Mouse (Mus musculus) lung, adult 18-20 months (tissue): Measurements from ENCODE around the gene Gm9732.
"Not testable (repeated sequence)": the region's sequence is repeated elsewhere in the genome, so short reads cannot be mapped to it uniquely, and the experiment has no call there.

ENCODE experiments used
- DNase-seq, 2 experiments: peaks; one replicate each; pipeline ENCODE4 v3.0.0; 2022; ENCODE audit warnings: mixed read lengths in 2 of 2

Gm9732 gene

DNA sequence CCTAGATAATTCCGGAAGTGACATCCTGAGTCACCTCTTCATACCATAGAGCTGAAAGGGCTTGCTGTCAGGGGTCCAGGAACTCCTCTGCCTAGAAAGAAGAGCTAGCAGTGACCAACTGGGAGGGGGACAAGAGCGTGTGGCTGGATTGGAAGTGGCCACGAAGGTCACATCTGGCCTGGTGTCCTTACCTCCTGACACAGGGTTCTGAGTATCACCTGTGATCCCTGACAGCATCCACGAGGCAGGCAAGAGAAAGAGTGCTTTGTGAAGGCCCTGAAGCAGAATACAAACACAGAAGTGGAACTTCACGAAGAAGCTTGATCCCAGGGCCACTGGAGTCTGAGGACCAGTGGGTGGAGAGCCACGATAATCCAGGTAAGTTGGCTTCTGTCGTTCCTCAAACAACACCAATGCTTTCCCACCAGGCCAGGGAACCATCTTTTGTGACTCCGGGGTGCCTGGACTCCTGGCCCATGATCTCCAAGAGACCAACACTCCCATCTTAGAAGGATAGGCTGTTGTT, at the start of gene Gm9732:
TSS of gene Gm9732 (plus strand) at position 51 of the 526 bp plus-strand sequence.
- DNase-seq = peak in 1 of 2 experiments; percentile 30

DNA sequence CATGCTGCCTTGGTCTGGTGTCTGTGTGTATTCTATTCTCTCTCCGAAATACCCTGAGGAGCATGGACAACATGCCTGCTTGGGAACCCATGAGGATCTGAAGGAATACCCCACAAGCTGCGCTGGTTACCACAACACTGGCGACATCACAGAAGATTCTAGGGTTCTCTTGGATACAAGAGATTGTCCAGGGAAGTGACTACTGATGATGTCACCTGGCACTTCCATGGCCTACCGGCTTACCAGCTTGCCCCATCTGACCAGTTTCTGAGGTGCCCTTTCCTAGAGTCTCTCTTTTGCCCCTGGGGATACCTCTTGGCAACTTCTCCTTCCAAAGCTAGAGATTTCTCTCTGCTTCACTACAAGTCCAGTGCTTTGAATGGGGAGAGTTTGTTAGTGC, 39.6 kb upstream of the Gm9732 start, which contains the start of gene Gm8122:
TSS of gene Gm8122 (minus strand) at position 101 of the 400 bp plus-strand sequence.
- not testable (repeated sequence) for DNase-seq

DNA sequence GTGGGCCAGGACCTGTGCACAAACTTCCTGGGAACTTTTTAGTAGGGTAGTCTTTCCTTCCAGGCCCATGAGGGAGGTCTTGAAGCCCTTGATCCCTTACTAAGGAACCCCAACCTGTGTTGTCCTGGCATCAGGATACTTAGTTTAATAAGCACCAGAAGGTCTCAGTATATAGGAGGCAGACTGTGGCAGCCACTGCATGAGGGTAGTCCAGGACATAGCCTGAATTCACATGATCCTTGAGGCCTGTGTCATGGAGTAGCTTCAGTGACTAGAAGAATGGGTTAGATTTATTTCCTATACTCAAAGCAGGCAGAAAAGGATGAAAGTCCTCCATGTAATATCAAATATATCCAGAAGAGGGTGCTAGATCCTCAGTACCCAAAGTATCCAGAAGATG, 37.1 kb upstream of the Gm9732 start:
- not testable (repeated sequence) for DNase-seq

DNA sequence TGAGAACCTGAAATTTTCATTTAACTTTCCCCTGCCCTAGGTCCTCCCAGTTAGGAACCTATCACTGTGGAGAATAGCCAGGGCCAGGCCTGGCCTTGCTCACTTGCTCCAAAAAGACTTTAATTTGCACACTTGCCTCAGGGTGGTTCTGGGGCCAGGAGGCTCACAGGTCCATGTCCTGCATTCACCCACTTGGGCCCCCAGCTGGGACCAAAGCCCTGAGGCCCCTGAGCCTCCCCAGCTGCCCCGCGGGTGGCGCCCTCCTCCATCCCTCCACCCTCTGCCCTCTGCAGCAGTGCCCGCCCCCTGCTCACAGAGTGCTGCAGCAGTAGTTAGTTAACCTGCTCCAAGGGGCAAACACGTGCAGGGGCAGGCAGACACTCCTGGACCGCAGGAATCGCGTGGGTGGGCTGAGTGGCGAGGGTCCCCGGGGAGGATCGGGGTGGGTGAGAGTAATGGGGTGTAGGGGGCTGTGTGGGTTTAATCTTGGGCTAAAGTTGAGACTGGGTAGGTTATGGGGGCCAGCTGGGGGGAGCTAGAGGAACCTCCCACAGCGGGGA, 25.1 kb upstream of the Gm9732 start:
- DNase-seq = not testable (repeated sequence)

DNA sequence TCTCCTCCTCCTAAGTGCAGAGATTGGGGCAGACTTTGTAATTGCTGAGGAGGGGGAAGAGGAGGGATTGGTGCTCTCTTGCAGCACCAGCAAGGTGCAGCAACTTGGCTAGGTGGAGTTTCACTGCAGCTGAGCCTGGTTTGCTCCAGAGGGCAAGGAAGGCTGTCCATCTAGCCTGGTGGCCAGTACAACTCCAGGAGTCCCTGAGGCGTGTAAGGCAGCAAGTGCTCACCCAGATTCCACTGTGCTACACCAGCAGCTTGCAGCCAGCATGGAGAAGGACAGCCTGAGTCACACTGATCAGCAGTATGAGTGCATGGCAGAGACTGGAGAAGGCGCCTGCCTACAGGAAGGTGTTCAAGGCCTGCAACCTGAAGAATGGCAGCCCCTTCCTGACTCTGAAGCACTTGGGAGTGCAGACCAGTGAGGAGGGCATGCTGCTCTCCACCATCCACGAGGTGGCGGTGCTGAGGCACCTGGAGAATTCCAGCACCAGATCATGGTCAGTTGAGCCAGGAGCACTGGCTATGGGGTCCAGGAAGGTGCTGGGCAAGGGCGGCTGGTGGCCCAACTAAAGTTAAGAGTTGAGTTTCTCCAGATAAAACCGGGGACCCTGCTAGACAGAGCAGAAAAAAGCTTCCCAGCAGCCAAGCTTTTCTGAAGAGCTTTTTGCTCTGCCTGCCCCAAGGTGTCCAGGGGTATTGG, 24.1 kb upstream of the Gm9732 start:
- DNase-seq = not testable (repeated sequence)

DNA sequence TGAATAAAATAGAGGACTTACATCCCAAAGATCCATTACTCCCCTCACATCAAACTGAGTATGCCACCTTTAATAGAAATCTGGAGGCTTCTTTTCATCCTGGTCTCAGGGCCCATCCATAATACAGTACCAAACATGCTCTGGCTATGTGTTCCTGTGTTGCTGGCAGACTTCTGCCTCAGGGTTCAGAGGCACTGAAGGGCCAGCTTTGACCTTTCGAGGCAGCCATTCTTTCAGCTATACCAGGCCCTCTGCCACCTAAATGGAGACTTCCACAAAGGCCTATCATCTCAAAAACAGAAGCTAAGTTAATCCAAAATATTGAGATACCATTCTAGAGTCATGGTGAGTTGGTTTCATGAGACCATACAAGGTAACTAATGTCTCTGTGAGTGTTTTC, 18.3 kb upstream of the Gm9732 start:
- DNase-seq = not testable (repeated sequence)

DNA sequence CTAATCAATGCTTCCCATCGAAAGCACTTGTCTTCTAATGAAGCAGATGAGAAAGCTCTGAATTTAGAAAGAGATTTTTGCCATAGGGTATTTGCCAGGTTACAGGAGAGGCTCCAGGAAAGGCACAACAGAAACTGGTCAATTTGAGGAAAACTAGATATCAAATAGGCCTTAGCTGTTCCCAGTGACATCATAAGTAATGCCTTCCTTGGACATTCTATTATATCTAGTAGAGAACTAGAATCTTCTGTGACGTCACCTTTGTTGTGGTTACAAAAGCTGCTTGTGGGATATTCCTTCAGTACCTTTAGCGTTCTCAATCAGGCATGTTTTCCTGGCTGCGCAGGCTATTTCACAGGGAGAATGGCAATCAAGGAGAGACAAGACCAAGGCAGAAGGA, 16.5 kb upstream of the Gm9732 start, which contains the start of gene Gm8126:
TSS of gene Gm8126 (plus strand) at position 301 of the 400 bp plus-strand sequence.
- not testable (repeated sequence) for DNase-seq

DNA sequence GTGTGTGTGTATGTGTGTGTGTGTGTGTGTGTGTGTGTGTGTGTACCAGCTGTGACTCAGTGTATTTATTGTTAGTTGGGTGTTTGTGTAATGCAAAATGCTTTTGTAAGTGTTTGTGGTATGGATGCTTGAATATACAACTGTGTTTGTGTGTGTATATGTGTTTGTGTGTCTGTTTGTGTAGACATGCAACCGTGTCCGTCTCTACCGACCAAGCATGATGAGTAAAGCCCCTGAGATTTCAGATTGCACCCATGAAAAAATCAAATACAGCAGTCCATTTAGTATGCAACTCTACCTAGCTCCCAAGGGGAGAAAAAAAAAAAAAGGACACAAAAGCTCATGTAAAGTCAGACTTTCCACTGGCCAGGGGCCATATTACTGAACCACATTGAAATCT, 11.4 kb upstream of the Gm9732 start:
- not testable (repeated sequence) for DNase-seq

DNA sequence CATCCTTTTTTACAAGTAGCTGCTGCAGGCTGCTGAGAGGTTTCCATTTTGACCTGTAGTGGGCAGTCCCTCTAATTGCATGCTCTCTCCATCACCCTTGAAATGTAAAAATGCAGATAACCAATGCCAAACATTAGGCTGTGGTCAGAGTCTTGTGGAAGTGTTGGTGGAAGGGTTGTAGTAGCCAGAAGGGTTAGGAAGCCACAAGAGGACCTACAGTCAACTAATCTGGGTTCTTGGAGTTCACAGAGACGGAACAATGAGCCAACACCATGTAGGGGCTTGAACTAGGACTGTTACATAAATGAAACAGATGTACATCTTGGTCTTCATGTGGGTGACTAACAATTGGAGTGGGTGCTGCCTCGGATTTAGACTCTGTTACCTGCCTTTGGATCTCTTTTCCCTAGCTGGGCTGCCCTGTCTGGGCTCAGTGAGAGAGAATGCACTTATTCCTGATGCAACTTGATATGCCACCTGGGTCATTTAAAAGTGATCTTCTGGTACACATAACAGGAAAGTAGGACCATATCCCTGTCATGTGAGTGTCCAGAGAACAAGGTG, 6.2 kb upstream of the Gm9732 start:
- DNase-seq = not testable (repeated sequence)

DNA sequence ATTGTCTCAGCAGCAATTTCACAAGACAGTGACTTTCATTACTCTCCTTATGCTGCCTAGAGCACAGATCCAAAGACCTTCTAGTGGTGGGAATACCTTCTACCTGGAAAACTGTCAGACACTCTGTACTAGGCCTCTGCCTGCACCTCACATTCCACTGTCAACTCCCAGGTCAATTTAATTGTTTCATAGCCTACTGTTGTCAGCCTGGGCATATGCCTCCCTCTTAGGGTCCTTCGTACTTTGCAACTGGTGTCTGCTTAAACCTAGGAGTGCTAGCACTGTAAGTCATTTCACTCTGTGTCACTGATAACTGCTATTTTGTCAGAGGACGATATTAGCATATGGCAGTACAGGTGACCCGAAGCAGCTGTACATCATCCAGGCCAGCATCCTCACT, 5.6 kb upstream of the Gm9732 start:
- DNase-seq = not testable (repeated sequence)

DNA sequence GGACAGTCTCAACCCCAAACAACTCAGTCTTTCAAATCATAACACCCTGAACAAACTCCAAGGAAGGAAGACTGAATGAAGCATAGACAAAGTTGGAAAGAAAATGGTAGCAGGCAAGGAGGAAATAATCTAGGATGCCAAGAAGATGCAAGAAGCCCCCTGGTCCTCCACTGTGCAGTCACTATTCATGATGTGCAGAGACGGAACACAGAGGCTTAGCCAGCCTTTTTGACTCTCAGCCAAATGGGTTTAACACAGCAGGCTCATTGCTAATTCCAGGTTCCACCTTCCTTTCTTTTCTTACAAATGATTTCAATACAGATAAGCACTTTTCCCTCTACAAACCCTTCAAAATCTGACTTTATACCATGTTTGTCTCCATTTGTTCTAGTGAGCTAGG, 1.7 kb upstream of the Gm9732 start:
- not testable (repeated sequence) for DNase-seq

DNA sequence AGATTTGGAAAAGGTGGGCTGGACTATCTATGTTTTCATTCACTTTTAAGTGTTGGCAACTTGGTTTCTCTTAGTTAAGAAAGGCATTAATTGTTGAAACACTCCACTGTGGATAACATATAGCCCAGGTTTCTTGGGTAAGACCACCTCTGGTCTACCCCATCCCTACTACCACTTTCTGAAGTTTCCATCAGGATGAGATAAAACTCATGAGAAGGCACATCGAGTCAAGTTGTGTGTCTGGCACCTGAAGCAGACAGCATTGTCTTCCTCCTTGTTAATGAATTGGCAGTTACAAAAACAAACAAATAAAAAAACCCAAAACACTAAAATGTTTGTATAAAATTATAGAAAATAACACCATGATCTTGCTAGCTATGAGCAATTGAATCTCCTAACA, 916 bp downstream of the Gm9732 start:
- DNase-seq = not testable (repeated sequence)

DNA sequence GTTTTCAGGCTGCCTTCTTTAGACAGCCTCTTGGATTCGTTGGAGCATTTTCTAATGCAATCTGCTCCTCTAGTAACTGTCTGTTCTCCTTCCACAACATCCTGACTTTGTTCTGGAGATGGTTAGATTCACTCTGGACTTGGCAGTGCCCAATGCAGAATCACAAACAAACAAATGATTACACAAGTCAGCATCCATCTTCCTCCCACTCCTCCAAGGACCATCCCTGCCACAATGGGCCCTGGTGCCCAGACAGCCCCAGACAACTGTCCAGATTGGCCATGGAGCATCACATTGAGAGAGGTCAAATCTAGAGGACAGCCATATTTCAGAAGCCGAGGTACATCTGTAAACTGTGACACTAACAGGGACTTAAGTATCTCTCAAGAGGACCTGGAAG, 2.6 kb downstream of the Gm9732 start:
- not testable (repeated sequence) for DNase-seq

DNA sequence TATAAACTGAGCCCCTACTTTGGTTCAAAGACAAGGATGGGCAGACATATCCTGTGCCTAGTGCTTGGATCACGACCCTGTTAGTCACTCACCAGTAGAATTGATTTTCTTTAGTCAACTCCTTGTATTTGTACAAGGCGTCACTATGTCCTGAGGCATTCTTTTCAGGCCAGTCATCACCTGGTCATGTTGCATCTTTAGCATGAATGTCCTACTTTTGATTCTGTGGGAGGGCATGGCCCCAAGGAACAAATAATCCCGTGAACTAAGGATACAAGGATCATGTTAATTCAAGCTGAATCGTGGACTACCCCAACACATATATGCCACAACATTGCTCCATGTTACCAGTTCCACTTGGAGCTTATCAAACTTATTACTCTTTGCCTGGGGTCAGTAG, 3.3 kb downstream of the Gm9732 start:
- not testable (repeated sequence) for DNase-seq

DNA sequence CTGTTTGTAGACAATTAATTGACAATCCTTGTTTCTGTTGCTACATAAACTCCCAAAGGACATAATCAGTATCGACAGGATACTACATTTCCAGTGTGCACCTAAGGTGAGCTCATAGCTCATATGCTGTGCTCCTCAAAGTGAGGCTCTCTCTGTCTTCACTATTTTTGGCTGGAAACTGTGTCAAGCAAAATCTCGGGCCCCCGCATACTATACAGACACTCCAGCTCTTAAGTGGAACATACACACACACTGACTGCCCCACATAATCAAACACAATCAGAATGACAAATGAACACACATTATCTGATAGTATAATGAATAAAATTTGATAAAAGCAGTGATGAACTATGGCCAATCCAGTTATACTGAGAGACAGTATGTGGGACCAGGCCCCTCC, 3.8 kb downstream of the Gm9732 start:
- DNase-seq = not testable (repeated sequence)

DNA sequence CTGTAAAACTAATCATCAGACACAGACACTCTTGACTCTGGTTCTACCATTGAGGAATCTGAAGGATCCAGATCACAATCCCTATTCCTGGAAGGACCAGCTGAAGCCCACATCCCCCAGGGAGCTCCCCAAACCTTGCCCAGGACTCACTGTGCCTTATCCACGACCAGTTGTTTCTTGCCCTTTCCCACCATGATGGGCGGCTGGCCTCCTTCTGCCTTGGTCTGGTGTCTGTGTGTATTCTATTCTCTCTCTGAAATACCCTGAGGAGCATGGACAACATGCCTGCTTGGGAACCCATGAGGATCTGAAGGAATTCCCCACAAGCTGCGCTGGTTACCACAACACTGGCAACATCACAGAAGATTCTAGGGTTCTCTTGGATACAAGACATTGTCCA, 18.7 kb downstream of the Gm9732 start, which contains the start of gene Gm8127:
TSS of gene Gm8127 (minus strand) at position 330 of the 400 bp plus-strand sequence.
- DNase-seq = not testable (repeated sequence)

DNA sequence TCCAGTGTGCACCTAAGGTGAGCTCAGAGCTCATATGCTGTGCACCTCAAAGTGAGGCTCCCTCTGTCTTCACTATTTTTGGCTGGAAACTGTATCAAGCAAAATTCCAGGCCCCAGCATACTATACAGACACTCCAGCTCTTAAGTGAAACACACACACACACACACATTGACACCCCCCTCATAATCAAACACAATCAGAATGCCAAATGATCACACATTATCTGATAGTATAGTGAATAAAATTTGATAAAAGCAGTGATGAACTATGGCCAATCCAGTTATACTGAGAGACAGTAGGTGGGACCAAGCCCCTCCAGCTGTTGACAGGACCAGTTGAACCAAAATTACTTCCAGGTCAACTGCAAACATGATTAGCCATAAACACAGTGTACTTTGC, 44.7 kb downstream of the Gm9732 start:
- not testable (repeated sequence) for DNase-seq

DNA sequence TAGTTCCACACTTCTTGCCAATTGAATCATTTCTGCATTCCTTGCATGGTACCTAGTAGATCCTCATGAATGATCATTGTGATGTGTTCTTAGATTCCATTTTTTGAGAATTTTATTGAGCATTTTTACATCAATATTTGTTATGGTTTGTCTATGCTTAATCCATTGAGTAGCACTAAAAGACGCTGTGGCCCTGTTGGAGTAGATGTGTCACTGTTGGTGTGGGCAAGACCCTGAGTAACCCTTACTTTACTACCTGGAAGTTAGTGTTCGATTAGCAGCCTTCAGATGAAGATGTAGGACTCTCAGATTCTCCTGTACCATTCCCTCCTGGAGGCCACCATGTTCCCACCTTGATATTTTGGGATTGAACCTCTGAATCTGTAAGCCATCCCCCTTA, 53.8 kb downstream of the Gm9732 start:
- not testable (repeated sequence) for DNase-seq

DNA sequence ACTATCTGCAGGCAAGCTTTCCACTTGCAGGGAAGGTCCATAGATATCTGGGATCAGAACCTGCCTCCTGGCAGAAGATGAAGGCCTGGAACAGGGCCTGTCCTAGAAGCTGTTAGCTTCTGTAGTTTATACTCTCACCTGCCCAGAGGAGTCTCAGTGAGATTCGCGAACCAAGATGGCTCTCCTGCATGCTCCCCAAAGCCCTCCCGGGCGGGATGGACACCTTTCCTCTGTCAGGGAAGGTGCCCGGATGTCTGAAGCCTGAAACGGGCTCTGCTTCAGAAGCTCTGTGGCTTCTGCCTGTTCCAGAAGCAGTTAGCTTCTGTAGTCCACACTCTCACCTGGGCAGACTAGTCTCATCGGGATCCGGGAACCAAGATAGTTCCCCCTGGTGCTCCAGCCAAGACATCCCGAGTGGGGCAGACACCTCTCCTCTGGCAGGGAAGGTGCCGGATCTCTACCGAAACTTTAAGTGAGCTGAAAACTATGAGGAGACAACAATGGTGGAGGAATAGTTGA, 56.6 kb downstream of the Gm9732 start:
- DNase-seq = peak in 1 of 2 experiments; percentile 7

DNA sequence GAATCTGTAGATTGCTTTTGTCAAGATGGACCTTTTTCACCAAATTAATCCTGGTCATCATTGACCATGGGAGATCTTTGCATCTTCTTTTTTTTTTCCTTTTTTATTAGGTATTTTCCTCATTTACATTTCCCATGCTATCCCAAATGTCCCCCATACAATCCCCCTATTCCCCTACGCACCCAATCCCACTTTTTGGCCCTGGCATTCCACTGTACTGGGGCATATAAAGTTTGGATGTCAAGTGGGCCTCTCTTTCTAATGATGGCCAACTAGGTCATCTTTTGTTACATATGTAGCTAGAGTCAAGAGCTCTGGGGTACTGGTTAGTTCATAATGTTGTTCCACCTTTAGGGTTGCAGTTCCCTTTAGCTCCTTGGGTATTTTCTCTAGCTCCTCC, 62.8 kb downstream of the Gm9732 start:
- DNase-seq = not testable (repeated sequence)

DNA sequence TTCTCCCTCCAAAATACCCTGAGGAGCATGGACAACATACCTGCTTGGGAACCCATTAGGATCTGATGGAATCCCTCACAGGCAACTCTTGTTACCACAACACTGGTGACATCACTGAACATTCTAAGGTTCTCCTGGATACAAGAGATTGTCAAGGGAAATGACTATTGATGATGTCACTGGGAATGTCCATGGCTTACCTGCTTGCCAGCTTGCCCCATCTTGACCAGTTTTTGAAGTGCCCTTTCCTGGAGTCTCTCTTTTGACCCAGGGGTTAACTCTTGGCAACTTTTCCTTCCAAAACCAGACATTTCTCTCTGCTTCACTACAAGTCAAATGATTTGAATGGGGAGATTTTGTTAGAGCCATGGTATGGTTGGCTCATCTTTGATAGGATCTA, 72.9 kb downstream of the Gm9732 start, which contains the start of gene 1700001F09Rik:
TSS of gene 1700001F09Rik (minus strand) at position 101 of the 400 bp plus-strand sequence.
- DNase-seq = not testable (repeated sequence)

DNA sequence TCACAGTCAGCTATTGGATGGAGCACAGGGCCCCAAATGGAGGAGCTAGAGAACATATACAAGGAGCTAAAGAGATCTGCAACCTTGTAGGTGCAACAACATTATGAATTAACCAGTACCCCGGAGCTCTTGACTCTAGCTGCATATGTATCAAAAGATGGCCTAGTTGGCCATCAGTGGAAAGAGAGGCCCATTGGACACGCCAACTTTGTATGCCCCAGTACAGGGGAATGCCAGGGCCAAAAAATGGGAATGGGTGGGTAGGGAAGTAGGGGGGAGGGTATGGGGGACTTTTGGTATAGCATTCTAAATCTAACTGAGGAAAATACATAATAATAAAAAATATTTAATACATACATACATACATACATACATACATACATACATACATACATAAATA, 78.1 kb downstream of the Gm9732 start:
- DNase-seq = not testable (repeated sequence)
